Mouse (Mus musculus) myocyte (in vitro differentiated cells): Measurements from ENCODE around the gene Fyn.

Source experiments
- CEBPB ChIP-seq: IDR thresholded peaks from 2 replicates; pipeline ENCODE4 v1.6.1; 2011; ENCODE audit warnings: mild to moderate bottlenecking, moderate library complexity; ENCODE audit not compliant: poor library complexity, insufficient read depth, severe bottlenecking
- E2F4 ChIP-seq: IDR thresholded peaks from one replicate; pipeline ENCODE4 v1.6.1; 2011; ENCODE audit warnings: mild to moderate bottlenecking, control low read depth, moderate library complexity; ENCODE audit not compliant: insufficient read depth
- MAX ChIP-seq: IDR thresholded peaks from one replicate; pipeline ENCODE4 v1.6.1; 2011; ENCODE audit warnings: low read depth, mild to moderate bottlenecking, control low read depth
- POLR2A ChIP-seq: IDR thresholded peaks from one replicate; pipeline ENCODE4 v1.6.1; 2011; ENCODE audit warnings: low read depth, mild to moderate bottlenecking, control low read depth, moderate library complexity; ENCODE audit not compliant: insufficient read length
- POLR2AphosphoS2 ChIP-seq: IDR thresholded peaks from one replicate; pipeline ENCODE4 v1.6.1; 2011; ENCODE audit warnings: low read depth, control low read depth; ENCODE audit not compliant: insufficient read length
- TCF12 ChIP-seq: IDR thresholded peaks from one replicate; pipeline ENCODE4 v1.6.1; 2011; ENCODE audit warnings: mild to moderate bottlenecking, control low read depth; ENCODE audit not compliant: poor library complexity, insufficient read depth, severe bottlenecking
- TCF3 ChIP-seq: IDR thresholded peaks from one replicate; pipeline ENCODE4 v1.6.1; 2011; ENCODE audit warnings: low read depth, control low read depth; ENCODE audit not compliant: insufficient read length
- USF1 ChIP-seq: IDR thresholded peaks from one replicate; pipeline ENCODE4 v1.6.1; 2011; ENCODE audit warnings: low read depth, mild to moderate bottlenecking, control low read depth, moderate library complexity

GRCm38 (mm10) chr10:39461909-39462308 lies 93.3 kb downstream of the Fyn start:
- TF ChIP-seq POLR2AphosphoS2 (no peak), POLR2A (no peak), CEBPB (no peak), USF1 (no peak), TCF12 (no peak), E2F4 (no peak), MAX (no peak), TCF3 (no peak)
